Mouse (Mus musculus): Measurements from ENCODE around the gene 9230102O04Rik.

- TF ChIP-seq TAL1 (conservative IDR thresholded peaks at IDR 0.05; ENCODE audit: low read depth, low read length) = no peak
- no peak for TF ChIP-seq GATA1 (IDR thresholded peaks at IDR 0.05; ENCODE audit: borderline replicate concordance, low read length)
- TF ChIP-seq CTCF (IDR thresholded peaks at IDR 0.05; ENCODE audit: low read depth, low read length) = no peak
- TF ChIP-seq POLR2AphosphoS5 (IDR thresholded peaks at IDR 0.05; ENCODE audit: insufficient replicate concordance, low read depth, low read length) = no peak
Observed at GRCm38 (mm10) chr2:9888913-9889650, at the start of gene 9230102O04Rik.
